Mouse (Mus musculus): ENCODE data around the gene Klf9. TPM values are rescaled to one million over a fixed set of nuclear protein-coding genes. Genes with fewer than 3 reads are reported as not detected.

Klf9 gene
- polyA plus RNA-seq, 1 experiment from 2014 or later, result 3.5 TPM

DNA sequence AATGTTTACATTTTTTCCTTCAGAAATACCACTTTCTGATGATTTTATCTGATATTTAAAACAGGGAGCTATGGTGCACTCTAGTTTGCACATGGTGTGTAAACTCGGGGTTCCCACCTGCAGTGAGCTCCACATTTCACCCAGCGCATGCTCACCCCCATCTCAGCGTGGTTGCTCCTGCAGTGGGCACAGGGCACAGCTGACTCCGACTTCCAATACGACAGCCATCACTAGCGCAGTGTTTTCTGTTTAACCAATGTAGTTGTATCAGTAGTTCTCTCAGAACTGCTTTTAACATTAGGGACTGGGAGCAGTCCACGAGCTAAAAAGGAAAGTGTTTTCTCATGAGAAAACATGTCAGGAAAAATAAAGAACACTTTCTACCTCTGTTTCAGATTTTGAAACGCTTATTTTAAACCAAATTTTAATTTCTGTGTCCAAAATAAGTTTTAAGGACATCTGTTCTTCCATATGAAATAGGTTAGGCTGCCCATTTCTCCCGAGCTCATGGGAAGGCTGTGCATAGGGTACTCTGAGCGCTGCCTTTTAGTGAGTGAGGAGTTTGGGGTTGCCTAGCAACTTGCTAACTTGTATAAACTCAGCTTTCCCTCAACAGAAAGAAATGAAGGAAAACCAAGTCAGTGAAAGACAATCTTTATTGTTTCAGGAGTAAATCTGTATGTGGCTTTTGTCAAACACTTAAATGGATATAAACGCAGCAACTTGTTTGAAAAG, 25.7 kb downstream of the Klf9 start:
- H3K36me3 ChIP-seq (ENCODE audit: inconsistent target), result no peaks in the 10 kb centered on the region
- no peak overlapping the region for H3K4me3 ChIP-seq (ENCODE audit: inconsistent target)
- H3K79me2 ChIP-seq (ENCODE audit: inconsistent target), result no peaks in the 10 kb centered on the region
- WGBS (ENCODE audit: missing documents), result 95% methylated on average over 11 of the region's 11 CpGs
- no peak overlapping the region for H3K27ac ChIP-seq

DNA sequence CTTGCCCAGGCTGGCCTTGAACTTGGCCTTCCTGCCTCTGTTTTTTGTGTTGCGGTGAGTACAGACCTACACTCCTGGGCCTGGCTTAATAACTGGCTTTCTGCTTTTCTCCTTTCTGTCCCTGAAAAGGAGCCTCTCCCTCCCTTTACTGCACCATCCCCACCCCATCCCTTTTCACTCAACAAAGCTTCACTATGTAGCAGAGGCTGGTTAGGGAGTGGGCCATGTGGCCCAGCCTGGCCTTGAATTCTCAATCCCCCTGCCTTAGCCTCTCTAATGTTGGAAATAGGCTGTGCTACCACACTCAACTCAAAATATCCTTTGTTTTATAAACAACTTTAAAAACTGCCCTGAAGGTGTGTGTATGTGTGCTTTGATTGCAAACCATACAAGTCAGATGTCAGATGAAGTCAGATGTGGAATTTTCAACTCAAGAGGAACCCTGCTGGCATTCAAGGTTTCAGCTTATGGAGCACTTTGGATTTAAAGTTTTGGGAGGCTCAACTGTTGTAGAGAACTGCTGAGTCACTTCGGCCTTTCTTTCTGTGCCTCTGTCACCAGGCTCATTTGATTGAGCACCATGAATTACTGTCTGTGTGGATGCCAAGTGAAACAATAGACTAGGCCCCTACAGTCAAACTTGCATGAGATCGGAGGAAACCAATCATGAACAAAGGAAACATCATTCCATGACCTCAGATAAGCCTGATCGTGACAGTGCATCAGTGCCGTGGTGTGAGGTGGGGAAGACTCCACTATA, 28.1 kb downstream of the Klf9 start:
- H3K27ac ChIP-seq, result no peak overlapping the region
- H3K36me3 ChIP-seq (ENCODE audit: inconsistent target), result no peaks in the 10 kb centered on the region
- no peaks in the 10 kb centered on the region for H3K79me2 ChIP-seq (ENCODE audit: inconsistent target)
- 88% methylated on average over 5 of the region's 5 CpGs for WGBS (ENCODE audit: missing documents)
- no peak overlapping the region for H3K4me3 ChIP-seq (ENCODE audit: inconsistent target)

DNA sequence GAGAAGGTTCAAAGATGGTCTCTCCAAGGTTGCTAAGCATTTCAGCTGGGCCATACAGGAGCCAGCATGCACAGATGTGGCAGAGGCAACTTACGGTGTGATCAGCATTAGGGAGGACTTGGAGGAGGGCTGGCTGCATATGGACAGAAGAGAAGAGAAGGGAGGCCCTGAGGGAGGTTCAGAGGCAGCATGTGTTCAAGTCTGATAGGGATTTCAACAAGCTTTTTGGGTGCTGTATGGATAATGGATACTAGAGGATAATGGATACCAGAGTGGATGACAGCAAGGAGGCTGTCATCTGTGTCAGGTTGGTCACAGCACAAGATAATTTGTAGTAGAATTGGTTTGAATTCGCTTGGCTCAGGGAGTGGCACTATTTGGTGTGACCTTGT, 28.6 kb downstream of the Klf9 start:
- 100% methylated on average over 2 of the region's 2 CpGs for WGBS (ENCODE audit: missing documents)
- Histone ChIP-seq H3K36me3 (ENCODE audit: inconsistent target) (no peaks in the 10 kb centered on the region), H3K4me3 (ENCODE audit: inconsistent target) (no peak overlapping the region), H3K79me2 (ENCODE audit: inconsistent target) (no peaks in the 10 kb centered on the region), H3K27ac (no peak overlapping the region)

DNA sequence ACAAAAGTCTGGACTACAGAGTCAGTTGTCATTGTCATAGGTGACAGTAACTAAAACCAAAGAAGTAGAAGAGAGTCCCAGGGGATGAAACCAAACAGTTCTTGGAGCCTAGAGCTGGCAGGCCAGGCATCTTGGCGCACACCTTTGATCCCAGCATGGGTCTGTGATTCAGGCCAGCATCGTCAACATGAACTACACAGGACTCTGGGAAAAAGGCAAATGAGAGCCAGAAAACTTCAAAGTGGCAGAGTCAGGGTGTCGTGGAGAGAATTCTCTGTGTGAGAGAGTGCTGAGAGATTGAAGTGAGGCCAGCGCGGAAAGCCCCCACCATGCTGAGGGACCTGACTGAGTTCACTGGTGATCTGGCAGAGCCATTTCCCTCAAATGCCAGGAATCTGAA, 29.4 kb downstream of the Klf9 start:
- Histone ChIP-seq H3K27ac (no peak overlapping the region), H3K79me2 (ENCODE audit: inconsistent target) (no peaks in the 10 kb centered on the region), H3K36me3 (ENCODE audit: inconsistent target) (no peaks in the 10 kb centered on the region), H3K4me3 (ENCODE audit: inconsistent target) (no peak overlapping the region)
- 98% methylated on average over 5 of the region's 5 CpGs for WGBS (ENCODE audit: missing documents)

DNA sequence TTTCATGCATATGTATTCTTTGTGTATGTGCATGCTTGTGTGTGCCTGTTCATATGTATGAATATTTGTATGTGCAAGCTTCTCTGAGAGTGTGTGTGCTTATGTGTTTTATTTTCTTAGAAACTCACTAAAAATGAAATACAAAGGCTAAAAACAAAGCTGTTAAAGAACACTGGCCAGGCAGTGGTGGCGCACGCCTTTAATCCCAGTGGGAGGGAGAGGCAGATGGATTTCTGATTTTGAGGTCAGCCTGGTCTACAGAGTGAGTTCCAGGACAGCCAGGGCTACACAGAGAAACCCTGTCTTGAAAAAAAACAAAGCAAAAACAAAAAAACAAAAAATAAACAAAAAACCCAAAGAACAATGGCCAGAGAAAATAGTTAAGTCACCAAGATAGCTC, 30.1 kb downstream of the Klf9 start:
- H3K27ac ChIP-seq, result no peak overlapping the region
- WGBS (ENCODE audit: missing documents), result 97% methylated on average over 2 of the region's 2 CpGs
- H3K36me3 ChIP-seq (ENCODE audit: inconsistent target), result no peaks in the 10 kb centered on the region

DNA sequence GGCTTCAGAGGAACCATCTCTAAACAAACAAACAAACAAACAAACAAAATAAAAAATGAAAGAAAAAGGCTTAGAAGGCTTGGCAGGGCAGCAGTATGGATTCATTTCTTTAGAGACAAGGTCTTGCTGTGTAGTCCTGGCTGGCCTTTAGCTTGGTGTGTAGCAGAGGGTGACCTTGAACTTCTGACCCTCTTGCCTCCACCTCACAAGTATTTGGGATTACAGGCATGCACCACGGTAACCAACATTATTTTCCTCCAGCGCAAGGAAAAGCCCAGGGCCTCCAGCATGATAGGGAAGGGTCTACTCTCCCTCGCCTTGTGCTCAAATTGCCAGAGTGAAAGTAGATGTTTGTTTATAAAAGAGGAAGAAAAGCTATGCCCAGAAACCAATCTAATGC, 34.1 kb downstream of the Klf9 start:
- Histone ChIP-seq H3K27ac (no peak overlapping the region), H3K79me2 (ENCODE audit: inconsistent target) (no peaks in the 10 kb centered on the region), H3K36me3 (ENCODE audit: inconsistent target) (no peaks in the 10 kb centered on the region), H3K4me3 (ENCODE audit: inconsistent target) (no peak overlapping the region)
- 80% methylated on average over 3 of the region's 3 CpGs for WGBS (ENCODE audit: missing documents)

More for the DNA sequence above, 30.1 kb downstream of the Klf9 start:
- Histone ChIP-seq H3K4me3 (ENCODE audit: inconsistent target) (no peak overlapping the region), H3K79me2 (ENCODE audit: inconsistent target) (no peaks in the 10 kb centered on the region)

DNA sequence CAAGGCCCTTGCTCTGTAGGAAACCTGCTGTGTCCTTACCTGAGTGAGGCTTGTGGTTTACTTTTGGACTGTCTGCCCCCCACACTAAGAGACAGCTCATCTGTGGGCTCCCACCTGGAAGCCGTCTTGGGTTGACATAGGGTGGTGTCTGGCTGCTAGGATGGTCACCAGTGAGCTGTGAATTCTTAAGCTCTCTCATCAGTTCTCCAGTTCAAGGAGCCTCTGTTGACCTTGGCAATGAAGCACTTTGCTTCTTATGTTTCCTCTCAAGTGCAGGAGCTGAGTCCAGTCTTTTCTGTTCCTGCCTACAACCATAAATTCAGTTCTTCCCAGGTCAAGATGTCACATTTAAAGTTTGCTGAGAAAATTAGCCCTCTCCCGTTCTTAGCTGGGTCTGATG, 34.5 kb downstream of the Klf9 start:
- WGBS (ENCODE audit: missing documents), result 95% methylated on average over 2 of the region's 2 CpGs
- no peaks in the 10 kb centered on the region for H3K36me3 ChIP-seq (ENCODE audit: inconsistent target)
- H3K4me3 ChIP-seq (ENCODE audit: inconsistent target), result no peak overlapping the region
- H3K79me2 ChIP-seq (ENCODE audit: inconsistent target), result no peaks in the 10 kb centered on the region
- no peak overlapping the region for H3K27ac ChIP-seq

DNA sequence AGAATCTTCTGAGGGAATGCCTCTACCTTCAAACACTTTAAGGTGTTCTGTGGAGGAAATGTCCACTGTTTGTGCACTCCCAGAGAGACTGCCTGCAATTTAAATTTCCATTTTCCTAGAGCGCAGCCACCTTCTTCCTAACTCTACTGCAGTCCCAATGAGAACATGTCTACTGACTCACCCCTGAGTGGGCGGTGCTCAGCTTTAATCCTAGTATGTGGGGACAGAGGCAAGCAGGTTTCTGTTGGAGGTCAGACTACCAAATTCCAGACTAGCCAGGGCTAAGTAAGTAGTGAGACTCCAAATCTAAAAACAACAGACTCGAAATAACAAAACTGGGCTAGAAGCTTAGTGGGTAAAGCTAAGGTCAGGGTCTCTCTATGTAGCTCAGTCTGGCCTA, 37.5 kb downstream of the Klf9 start:
- no peaks in the 10 kb centered on the region for H3K36me3 ChIP-seq (ENCODE audit: inconsistent target)
- no peak overlapping the region for H3K4me3 ChIP-seq (ENCODE audit: inconsistent target)
- no peak overlapping the region for H3K27ac ChIP-seq
- 90% methylated on average over 3 of the region's 3 CpGs for WGBS (ENCODE audit: missing documents)
- no peaks in the 10 kb centered on the region for H3K79me2 ChIP-seq (ENCODE audit: inconsistent target)

DNA sequence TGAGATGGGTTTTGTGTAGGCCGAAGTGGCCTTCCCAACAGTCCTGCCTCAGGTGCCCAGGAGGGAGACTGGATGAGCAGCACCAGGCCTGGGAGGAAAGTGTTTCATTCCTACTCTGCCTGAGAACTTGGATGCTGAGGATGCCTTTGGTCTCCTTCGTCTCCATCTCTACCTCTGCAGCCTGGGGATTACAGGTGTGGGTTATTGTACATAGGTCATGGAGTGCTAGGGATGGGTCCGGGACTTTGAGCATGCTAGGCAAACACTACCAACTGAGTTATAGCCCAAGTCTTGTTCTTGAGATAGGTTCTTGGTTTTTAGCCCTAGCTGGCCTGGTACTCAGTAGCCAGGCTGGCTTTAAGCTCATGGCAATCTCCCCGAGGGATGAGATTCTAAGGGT, 42.5 kb downstream of the Klf9 start:
- 98% methylated on average over 4 of the region's 4 CpGs for WGBS (ENCODE audit: missing documents)
- H3K27ac ChIP-seq, result no peak overlapping the region
- H3K4me3 ChIP-seq (ENCODE audit: inconsistent target), result no peak overlapping the region
- H3K79me2 ChIP-seq (ENCODE audit: inconsistent target), result no peaks in the 10 kb centered on the region
- H3K36me3 ChIP-seq (ENCODE audit: inconsistent target), result no peaks in the 10 kb centered on the region

DNA sequence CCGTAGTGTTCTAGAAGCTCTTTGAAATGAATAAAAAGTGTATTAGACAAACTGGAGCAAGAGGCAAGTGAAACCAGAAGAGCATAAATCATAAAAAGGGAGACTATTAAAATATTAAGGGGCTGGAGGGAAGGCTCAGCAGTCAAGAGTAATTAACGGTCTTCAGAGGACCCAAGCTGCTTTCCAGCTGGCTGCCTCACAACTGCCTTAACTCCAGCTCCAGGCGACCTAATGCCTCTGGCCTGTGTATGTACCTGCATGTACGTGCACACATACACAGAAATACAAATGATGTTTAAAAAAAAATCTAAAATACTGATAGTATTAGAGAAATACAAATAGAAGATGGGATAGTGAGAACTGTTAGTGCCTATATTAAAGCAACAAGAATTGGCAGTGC, 43.0 kb downstream of the Klf9 start:
- Histone ChIP-seq H3K36me3 (ENCODE audit: inconsistent target) (no peaks in the 10 kb centered on the region), H3K79me2 (ENCODE audit: inconsistent target) (no peaks in the 10 kb centered on the region), H3K4me3 (ENCODE audit: inconsistent target) (no peak overlapping the region), H3K27ac (no peak overlapping the region)
- 97% methylated on average over 4 of the region's 4 CpGs for WGBS (ENCODE audit: missing documents)

DNA sequence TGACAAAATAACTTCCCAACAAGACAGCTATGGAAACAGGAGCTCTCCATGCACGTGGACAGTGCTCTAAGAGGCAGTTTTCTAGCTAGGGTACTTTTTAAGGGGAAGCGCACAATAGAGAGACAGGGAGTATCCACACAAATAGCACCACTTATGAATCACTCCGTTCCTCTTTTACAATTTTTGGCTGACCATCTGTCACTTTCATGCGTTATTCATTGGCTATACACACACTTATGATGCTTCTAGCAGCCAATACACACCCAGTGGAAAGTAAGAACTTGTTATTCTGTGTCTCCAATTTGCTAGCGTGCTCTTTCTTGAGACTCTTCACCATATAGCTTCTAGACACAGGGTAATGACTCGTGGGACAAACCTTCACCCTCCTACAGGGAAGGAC, 46.7 kb downstream of the Klf9 start:
- Histone ChIP-seq H3K4me3 (ENCODE audit: inconsistent target) (no peak overlapping the region), H3K36me3 (ENCODE audit: inconsistent target) (no peaks in the 10 kb centered on the region), H3K79me2 (ENCODE audit: inconsistent target) (no peaks in the 10 kb centered on the region), H3K27ac (no peak overlapping the region)
- 75% methylated on average over 6 of the region's 6 CpGs for WGBS (ENCODE audit: missing documents)

DNA sequence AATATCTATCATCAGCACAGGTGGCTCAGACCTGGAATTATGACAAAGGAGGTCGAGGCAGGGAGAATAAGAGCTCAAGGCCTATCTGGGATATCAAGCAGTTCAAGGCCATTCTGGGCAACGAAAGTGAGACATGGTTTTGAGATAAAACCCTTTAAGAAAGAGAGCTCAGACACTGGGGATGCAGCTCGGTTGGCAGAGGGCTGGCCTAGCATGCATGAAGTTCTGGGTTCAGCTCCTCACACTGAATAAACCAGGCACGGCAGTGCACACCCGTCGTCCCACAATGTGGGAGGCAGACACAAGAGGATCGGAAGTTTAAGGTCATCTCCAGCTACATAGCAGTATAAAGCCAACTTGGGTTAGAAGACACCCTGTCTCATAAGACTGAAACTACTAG, 48.0 kb downstream of the Klf9 start:
- Histone ChIP-seq H3K36me3 (ENCODE audit: inconsistent target) (no peaks in the 10 kb centered on the region), H3K79me2 (ENCODE audit: inconsistent target) (no peaks in the 10 kb centered on the region), H3K27ac (no peak overlapping the region), H3K4me3 (ENCODE audit: inconsistent target) (no peak overlapping the region)
- 94% methylated on average over 7 of the region's 7 CpGs for WGBS (ENCODE audit: missing documents)

DNA sequence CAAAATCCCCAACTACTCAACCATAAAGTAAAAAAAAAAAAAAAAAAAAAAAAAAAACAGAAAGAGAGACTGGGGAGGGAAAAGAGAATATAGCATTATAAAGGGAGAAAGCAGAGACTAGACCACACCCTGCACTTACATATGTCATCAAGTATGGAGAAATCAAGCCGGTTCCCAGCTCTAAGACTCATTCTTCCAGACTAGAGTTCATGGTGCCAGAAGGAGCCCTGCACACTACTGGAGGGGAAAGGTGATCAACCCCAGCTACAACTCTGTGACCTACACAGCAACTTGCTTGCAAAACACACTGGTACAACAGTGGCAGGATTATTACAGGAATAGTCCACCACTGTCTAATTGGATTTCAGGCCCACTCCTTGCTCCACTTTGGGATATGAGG, 48.7 kb downstream of the Klf9 start:
- WGBS (ENCODE audit: missing documents), result 100% methylated on average over 1 of the region's 1 CpGs
- no peaks in the 10 kb centered on the region for H3K36me3 ChIP-seq (ENCODE audit: inconsistent target)
- H3K27ac ChIP-seq, result no peak overlapping the region
- no peak overlapping the region for H3K4me3 ChIP-seq (ENCODE audit: inconsistent target)
- no peaks in the 10 kb centered on the region for H3K79me2 ChIP-seq (ENCODE audit: inconsistent target)

DNA sequence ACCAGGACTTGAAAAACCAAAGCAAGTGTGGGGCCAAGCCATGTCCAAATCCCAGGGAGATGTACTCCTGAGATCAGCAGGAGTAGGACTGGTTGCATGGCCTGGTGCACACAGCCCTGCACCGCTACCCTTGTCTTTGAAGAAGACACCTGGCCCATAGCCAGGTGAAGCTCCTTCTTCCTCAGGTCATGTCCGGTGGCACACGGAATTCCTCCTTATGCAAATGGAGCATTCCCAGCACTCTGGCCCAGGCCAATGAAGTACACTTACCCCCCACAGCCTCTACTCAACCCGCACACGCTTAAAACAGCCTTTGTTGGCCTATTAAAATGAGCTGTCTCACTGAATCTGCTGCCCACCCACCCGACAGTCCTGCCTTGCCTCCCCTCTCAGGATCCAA, 50.5 kb downstream of the Klf9 start:
- no peak overlapping the region for H3K4me3 ChIP-seq (ENCODE audit: inconsistent target)
- no peak overlapping the region for H3K27ac ChIP-seq
- no peaks in the 10 kb centered on the region for H3K36me3 ChIP-seq (ENCODE audit: inconsistent target)
- no peaks in the 10 kb centered on the region for H3K79me2 ChIP-seq (ENCODE audit: inconsistent target)
- WGBS (ENCODE audit: missing documents), result 90% methylated on average over 6 of the region's 6 CpGs

DNA sequence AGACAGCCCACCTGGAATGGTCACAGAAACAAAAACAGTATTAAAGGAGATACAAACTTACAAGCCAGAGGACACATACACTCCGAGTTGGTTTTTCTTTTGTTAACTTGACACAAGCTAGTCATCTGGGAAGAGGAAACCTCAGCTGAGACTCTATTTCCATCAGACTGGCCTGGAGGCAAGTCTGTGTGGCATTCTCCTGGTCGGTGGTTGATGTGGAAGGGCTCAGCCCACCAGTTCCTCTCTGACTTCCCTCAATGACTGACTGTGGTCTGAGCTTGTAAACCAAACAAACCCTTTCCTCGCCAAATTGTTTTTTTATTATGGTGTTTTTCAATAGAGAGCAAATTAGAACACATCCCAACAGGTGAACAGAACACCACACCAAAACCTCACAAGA, 52.0 kb downstream of the Klf9 start:
- H3K27ac ChIP-seq, result no peak overlapping the region
- H3K79me2 ChIP-seq (ENCODE audit: inconsistent target), result no peaks in the 10 kb centered on the region
- WGBS (ENCODE audit: missing documents), result 6% methylated on average over 3 of the region's 3 CpGs
- H3K4me3 ChIP-seq (ENCODE audit: inconsistent target), result no peak overlapping the region
- H3K36me3 ChIP-seq (ENCODE audit: inconsistent target), result no peaks in the 10 kb centered on the region
